In genomic region chr12:44481415-44481814, GRCm38 (mm10) we compare ENCODE assay signal across 24 mouse cellular contexts.
DNase-seq lines count a peak whose midpoint lies in the region; ATAC-seq lines count a peak whose summit lies in the region.
"Had no signal": no experiment of that assay in that cellular context is flagged by ENCODE, and none has a peak within 500 bp of the region (broad histone marks: within the 10 kb centered on the region; RNA-seq: fewer than 3 reads in every experiment).

No protein-coding gene starts in this region.

- H3K9me3 ChIP-seq in forebrain, embryonic 11.5 days (ENCODE audit: control insufficient read depth, low read length), result no peaks in the 10 kb centered on the region; the same call in 1 of the 2 replicates
- no peaks in the 10 kb centered on the region for H3K9me3 ChIP-seq in forebrain, embryonic 13.5 days (replicated peaks)
- no peaks in the 10 kb centered on the region for H3K9me3 ChIP-seq in hindbrain, embryonic 16.5 days (ENCODE audit: control insufficient read depth, low read length)
- H3K9me3 ChIP-seq in hindbrain, embryonic 11.5 days (ENCODE audit: control insufficient read depth, low read length), result no peaks in the 10 kb centered on the region
- H3K9me3 ChIP-seq in midbrain, embryonic 12.5 days, result peaks cover 4% of the 10 kb centered on the region; the same call in 1 of the 2 replicates
- H3K9me3 ChIP-seq in midbrain, embryonic 11.5 days (ENCODE audit: control insufficient read depth, low read length), result no peaks in the 10 kb centered on the region; the same call in 1 of the 2 replicates
- no peaks in the 10 kb centered on the region for H3K9me3 ChIP-seq in forebrain, embryonic 16.5 days (ENCODE audit: control insufficient read depth, low read length)
- H3K9me3 ChIP-seq: embryonic facial prominence, embryonic 12.5 days; heart, embryonic 10.5 days; hindbrain, embryonic 15.5 days had no signal

- H3K27ac ChIP-seq in forebrain, embryonic 11.5 days (ENCODE audit: low read depth, low read length), result no peak overlapping the region
- H3K27ac ChIP-seq in forebrain, embryonic 13.5 days, result no peak overlapping the region
- no peak overlapping the region for H3K27ac ChIP-seq in hindbrain, embryonic 16.5 days (ENCODE audit: low read depth, low read length)
- H3K27ac ChIP-seq in hindbrain, embryonic 11.5 days (ENCODE audit: low read depth, low read length), result no peak overlapping the region
- no peak overlapping the region for H3K27ac ChIP-seq in midbrain, embryonic 12.5 days (replicated peaks)
- no peak overlapping the region for H3K27ac ChIP-seq in midbrain, embryonic 11.5 days (ENCODE audit: low read depth, low read length)
- H3K27ac ChIP-seq in forebrain, embryonic 16.5 days (ENCODE audit: low read length), result no peak overlapping the region
- H3K27ac ChIP-seq: embryonic facial prominence, embryonic 12.5 days; heart, embryonic 10.5 days; hindbrain, embryonic 15.5 days had no signal

- H3K27me3 ChIP-seq in forebrain, embryonic 11.5 days (ENCODE audit: control insufficient read depth, insufficient read depth, low read length), result no peaks in the 10 kb centered on the region
- H3K27me3 ChIP-seq in forebrain, embryonic 13.5 days, result no peaks in the 10 kb centered on the region
- no peaks in the 10 kb centered on the region for H3K27me3 ChIP-seq in hindbrain, embryonic 16.5 days (replicated peaks; ENCODE audit: control insufficient read depth, insufficient read depth, low read length)
- no peaks in the 10 kb centered on the region for H3K27me3 ChIP-seq in hindbrain, embryonic 11.5 days (ENCODE audit: control insufficient read depth, insufficient read depth, low read length)
- no peaks in the 10 kb centered on the region for H3K27me3 ChIP-seq in midbrain, embryonic 12.5 days
- H3K27me3 ChIP-seq in midbrain, embryonic 11.5 days (ENCODE audit: control insufficient read depth, insufficient read depth, low read length), result no peaks in the 10 kb centered on the region
- no peaks in the 10 kb centered on the region for H3K27me3 ChIP-seq in forebrain, embryonic 16.5 days (replicated peaks; ENCODE audit: control insufficient read depth, insufficient read depth, low read length)
- H3K27me3 ChIP-seq: embryonic facial prominence, embryonic 12.5 days; hindbrain, embryonic 15.5 days had no signal

- no peak overlapping the region for H3K4me2 ChIP-seq in forebrain, embryonic 11.5 days (ENCODE audit: low read depth, low read length, severe bottlenecking)
- H3K4me2 ChIP-seq in forebrain, embryonic 13.5 days, result no peak overlapping the region
- H3K4me2 ChIP-seq in hindbrain, embryonic 16.5 days (ENCODE audit: low read length), result no peak overlapping the region
- no peak overlapping the region for H3K4me2 ChIP-seq in hindbrain, embryonic 11.5 days (replicated peaks; ENCODE audit: low read depth, low read length)
- H3K4me2 ChIP-seq in midbrain, embryonic 12.5 days (replicated peaks), result no peak overlapping the region
- no peak overlapping the region for H3K4me2 ChIP-seq in midbrain, embryonic 11.5 days
- no peak overlapping the region for H3K4me2 ChIP-seq in forebrain, embryonic 16.5 days (ENCODE audit: low read length)
- H3K4me2 ChIP-seq: embryonic facial prominence, embryonic 12.5 days; hindbrain, embryonic 15.5 days had no signal

- whole genome bisulfite sequencing in forebrain, embryonic 11.5 days, result 27% methylated on average over 3 of the region's 3 CpGs
- WGBS in forebrain, embryonic 13.5 days, result 18% methylated on average over 3 of the region's 3 CpGs
- WGBS in hindbrain, embryonic 16.5 days, result 47% methylated on average over 3 of the region's 3 CpGs
- 60% methylated on average over 3 of the region's 3 CpGs for WGBS in hindbrain, embryonic 11.5 days
- 57% methylated on average over 3 of the region's 3 CpGs for WGBS in midbrain, embryonic 12.5 days
- 52% methylated on average over 3 of the region's 3 CpGs for WGBS in midbrain, embryonic 11.5 days
- WGBS in forebrain, embryonic 16.5 days, result 25% methylated on average over 3 of the region's 3 CpGs

- no peak overlapping the region for H3K4me3 ChIP-seq in forebrain, embryonic 11.5 days (ENCODE audit: low read depth, low read length)
- H3K4me3 ChIP-seq in forebrain, embryonic 13.5 days, result no peak overlapping the region
- H3K4me3 ChIP-seq in hindbrain, embryonic 16.5 days (ENCODE audit: low read length), result no peak overlapping the region
- H3K4me3 ChIP-seq in hindbrain, embryonic 11.5 days (ENCODE audit: low read depth, low read length), result no peak overlapping the region
- H3K4me3 ChIP-seq in midbrain, embryonic 12.5 days, result no peak overlapping the region
- H3K4me3 ChIP-seq in midbrain, embryonic 11.5 days (ENCODE audit: low read depth, low read length), result no peak overlapping the region
- no peak overlapping the region for H3K4me3 ChIP-seq in forebrain, embryonic 16.5 days (replicated peaks; ENCODE audit: low read length)
- H3K4me3 ChIP-seq: embryonic facial prominence, embryonic 12.5 days; heart, embryonic 10.5 days; hindbrain, embryonic 15.5 days had no signal

- ATAC-seq in forebrain, embryonic 11.5 days (replicated peaks; ENCODE audit: low FRiP score), result peak; percentile 76
- no peak for ATAC-seq in forebrain, embryonic 13.5 days
- ATAC-seq in hindbrain, embryonic 16.5 days, result peak; percentile 61
- ATAC-seq in hindbrain, embryonic 11.5 days (ENCODE audit: low FRiP score), result no peak; the same call in 1 of the 2 replicates
- ATAC-seq in midbrain, embryonic 12.5 days (ENCODE audit: low FRiP score, low read depth), result peak; percentile 38; the same call in 1 of the 2 replicates
- ATAC-seq in midbrain, embryonic 11.5 days (ENCODE audit: low FRiP score), result no peak
- ATAC-seq in forebrain, embryonic 16.5 days, result peak; percentile 49; the same call in 1 of the 2 replicates
- ATAC-seq: CD4-positive, CD25-positive, alpha-beta regulatory T cell, adult 4 months; inflammation-experienced regulatory T-cells, adult 6 months had no signal

- DNase-seq in forebrain, embryonic 11.5 days (ENCODE audit: low spot score), result no peak
- no peak for DNase-seq in hindbrain, embryonic 11.5 days (ENCODE audit: low spot score)
- no peak for DNase-seq in midbrain, embryonic 11.5 days (ENCODE audit: low spot score, missing footprints)
- no peak for DNase-seq in lung, postnatal 10 days
- DNase-seq: adrenal gland, adult 8-10 months; adrenal gland, postnatal 36 days; B cell, adult 2 months; cerebellum, adult 11 months; cerebellum, adult 8-10 months; cerebellum, postnatal 14 days; gastrocnemius, postnatal 36 days; heart, adult 18-20 months; heart, postnatal 10 days; heart, postnatal 4 days had no signal

- H3K4me1 ChIP-seq in forebrain, embryonic 11.5 days (replicated peaks; ENCODE audit: control insufficient read depth, insufficient read depth, low read length), result no peaks in the 10 kb centered on the region
- H3K4me1 ChIP-seq in forebrain, embryonic 13.5 days, result peaks cover 35% of the 10 kb centered on the region
- H3K4me1 ChIP-seq in hindbrain, embryonic 16.5 days (ENCODE audit: control insufficient read depth, insufficient read depth, low read depth, low read length), result peaks cover 7% of the 10 kb centered on the region
- no peaks in the 10 kb centered on the region for H3K4me1 ChIP-seq in hindbrain, embryonic 11.5 days (replicated peaks; ENCODE audit: control insufficient read depth, insufficient read depth, low read length)
- peaks cover 9% of the 10 kb centered on the region; the same call in 1 of the 2 replicates for H3K4me1 ChIP-seq in midbrain, embryonic 12.5 days
- no peaks in the 10 kb centered on the region for H3K4me1 ChIP-seq in midbrain, embryonic 11.5 days (ENCODE audit: control insufficient read depth, insufficient read depth, low read length)
- H3K4me1 ChIP-seq in forebrain, embryonic 16.5 days (replicated peaks; ENCODE audit: control insufficient read depth, insufficient read depth, low read length), result peaks cover 13% of the 10 kb centered on the region
- H3K4me1 ChIP-seq: embryonic facial prominence, embryonic 12.5 days; heart, embryonic 10.5 days had no signal

- H3K36me3 ChIP-seq in forebrain, embryonic 11.5 days (ENCODE audit: control insufficient read depth, insufficient read depth, low read length), result no peaks in the 10 kb centered on the region
- H3K36me3 ChIP-seq in forebrain, embryonic 13.5 days (ENCODE audit: poor library complexity, severe bottlenecking), result no peaks in the 10 kb centered on the region
- H3K36me3 ChIP-seq in hindbrain, embryonic 16.5 days (ENCODE audit: control insufficient read depth, insufficient read depth, low read length), result no peaks in the 10 kb centered on the region
- H3K36me3 ChIP-seq in hindbrain, embryonic 11.5 days (ENCODE audit: control insufficient read depth, insufficient read depth, low read length), result no peaks in the 10 kb centered on the region
- H3K36me3 ChIP-seq in midbrain, embryonic 12.5 days, result no peaks in the 10 kb centered on the region
- no peaks in the 10 kb centered on the region for H3K36me3 ChIP-seq in midbrain, embryonic 11.5 days (ENCODE audit: control insufficient read depth, insufficient read depth, low read length)
- no peaks in the 10 kb centered on the region for H3K36me3 ChIP-seq in forebrain, embryonic 16.5 days (ENCODE audit: control insufficient read depth, insufficient read depth)
- H3K36me3 ChIP-seq: embryonic facial prominence, embryonic 12.5 days; G1E; heart, embryonic 10.5 days; hindbrain, embryonic 15.5 days had no signal

- no peak overlapping the region for H3K9ac ChIP-seq in forebrain, embryonic 11.5 days (ENCODE audit: low read length)
- no peak overlapping the region for H3K9ac ChIP-seq in forebrain, embryonic 13.5 days
- no peak overlapping the region for H3K9ac ChIP-seq in hindbrain, embryonic 16.5 days (ENCODE audit: low read depth, low read length)
- H3K9ac ChIP-seq in hindbrain, embryonic 11.5 days (ENCODE audit: low read depth, low read length), result no peak overlapping the region
- no peak overlapping the region for H3K9ac ChIP-seq in midbrain, embryonic 12.5 days (replicated peaks)
- H3K9ac ChIP-seq in midbrain, embryonic 11.5 days (ENCODE audit: low read length), result no peak overlapping the region
- no peak overlapping the region for H3K9ac ChIP-seq in forebrain, embryonic 16.5 days (replicated peaks; ENCODE audit: low read depth, low read length)
- H3K9ac ChIP-seq: embryonic facial prominence, embryonic 12.5 days; hindbrain, embryonic 15.5 days had no signal

Comparison
In these comparisons a context has a peak if more than half of its experiments do, and no peak if none do; other contexts are left out.
1. ATAC-seq: peak in forebrain, embryonic 11.5 days (single experiment), hindbrain, embryonic 16.5 days (single experiment), midbrain, embryonic 12.5 days (single experiment) and forebrain, embryonic 16.5 days (single experiment); none in forebrain, embryonic 13.5 days (single experiment), hindbrain, embryonic 11.5 days (single experiment) and midbrain, embryonic 11.5 days (single experiment).